Mouse (Mus musculus) fibroblast of lung, adult 2 months (primary cell): ENCODE measurements around the gene Rnase2b.
"Not testable (repeated sequence)": the region's sequence is repeated elsewhere in the genome, so short reads cannot be mapped to it uniquely, and the experiment has no call there.

Source experiments
- DNase-seq: peaks from one replicate; pipeline ENCODE4 v3.0.0-alpha.2; 2011; ENCODE audit warnings: low read depth

Rnase2b gene

DNA sequence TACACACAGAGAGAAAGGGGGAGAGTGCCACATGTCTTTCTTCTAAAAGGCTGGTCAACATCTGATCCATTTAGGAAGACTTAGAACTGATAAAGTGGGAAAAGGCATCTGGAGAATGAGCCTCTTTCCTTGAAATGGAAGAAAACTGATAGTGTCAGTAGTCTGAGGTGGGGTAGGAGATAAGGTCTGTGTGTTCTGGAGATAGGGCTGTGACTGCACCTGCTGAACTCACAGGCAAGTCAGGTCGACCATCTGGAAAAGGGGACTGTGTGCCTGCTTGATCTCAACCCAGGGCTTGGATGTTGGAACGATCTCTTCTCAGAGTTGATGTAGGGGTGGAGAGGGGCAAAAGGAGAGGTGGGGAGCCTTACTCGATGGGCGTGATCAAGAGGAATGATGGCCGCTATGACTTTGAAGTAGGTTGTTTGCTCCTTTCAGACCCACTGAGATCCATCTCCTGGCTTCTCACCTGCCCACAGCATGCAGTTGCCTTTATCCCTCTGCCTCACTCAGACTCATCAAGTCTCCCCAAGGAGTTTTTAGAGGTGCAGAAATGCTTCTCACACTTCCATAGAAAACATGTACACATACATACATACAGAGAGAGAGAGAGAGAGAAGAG, 9.7 kb upstream of the Rnase2b start:
- DNase-seq = no peak

DNA sequence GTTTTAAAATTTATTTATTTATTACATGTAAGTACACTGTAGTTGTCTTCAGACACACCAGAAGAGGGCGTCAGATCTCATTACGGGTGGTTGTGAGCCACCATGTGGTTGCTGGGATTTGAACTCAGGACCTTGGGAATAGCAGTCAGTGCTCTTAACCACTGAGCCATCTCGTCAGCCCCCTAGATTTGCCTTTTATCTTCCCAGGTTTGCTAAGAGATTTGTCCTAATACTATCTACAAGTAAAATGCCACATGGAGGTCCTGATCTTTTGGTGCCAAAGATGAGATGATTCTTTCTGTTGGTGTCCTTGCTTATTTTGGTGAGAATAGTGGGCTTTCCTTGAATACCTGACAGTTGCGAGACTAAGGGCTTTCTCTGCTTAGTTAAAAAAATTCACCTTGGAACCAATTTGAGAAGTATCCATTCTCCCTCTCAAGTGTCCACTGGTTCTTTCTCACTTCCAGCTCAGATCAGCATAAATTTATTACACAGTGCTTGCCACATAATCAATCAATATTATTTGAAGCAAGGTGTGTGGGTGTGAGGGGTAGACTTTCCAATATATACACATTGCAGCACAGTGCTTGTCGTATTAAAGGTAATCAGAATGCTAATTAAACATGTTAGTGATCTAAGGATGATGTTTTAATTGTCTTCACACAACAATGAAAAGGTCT, 5.9 kb upstream of the Rnase2b start:
- no peak for DNase-seq

DNA sequence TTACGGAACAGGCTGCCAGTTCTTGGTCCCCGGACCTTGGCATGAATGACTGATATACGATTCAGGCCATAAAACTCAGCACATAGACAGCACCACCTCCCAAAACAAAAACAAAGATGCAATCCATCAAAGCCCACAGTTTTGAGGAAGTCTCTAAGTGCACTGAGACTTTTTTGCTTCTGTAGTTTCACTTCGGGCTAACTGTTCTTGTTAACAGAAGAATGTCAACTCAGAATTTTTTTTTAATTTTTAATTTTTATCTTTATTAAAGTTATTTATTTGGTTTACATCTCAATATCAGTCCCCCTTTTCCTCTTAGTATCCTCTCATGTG, 5.4 kb upstream of the Rnase2b start:
- no peak for DNase-seq

DNA sequence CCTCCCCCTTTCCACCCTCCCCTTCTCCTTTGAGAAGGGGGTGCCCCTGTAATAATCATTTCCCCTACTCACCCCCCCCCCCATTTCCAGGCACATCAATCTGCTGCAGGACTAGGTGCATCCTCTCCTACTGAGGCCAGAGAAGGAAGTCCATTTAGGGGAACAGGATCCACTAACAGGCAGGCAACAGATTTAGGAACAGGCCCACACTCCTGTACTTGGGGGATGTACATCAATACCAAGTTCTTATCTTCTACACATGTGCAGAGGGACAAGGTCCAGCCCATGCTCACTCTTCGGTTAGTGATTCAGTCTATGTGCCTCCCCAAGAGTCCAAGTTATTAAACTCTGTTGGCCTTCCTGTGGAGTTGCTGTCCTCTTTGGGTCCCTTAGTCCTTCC, 5.0 kb upstream of the Rnase2b start:
- no peak for DNase-seq

DNA sequence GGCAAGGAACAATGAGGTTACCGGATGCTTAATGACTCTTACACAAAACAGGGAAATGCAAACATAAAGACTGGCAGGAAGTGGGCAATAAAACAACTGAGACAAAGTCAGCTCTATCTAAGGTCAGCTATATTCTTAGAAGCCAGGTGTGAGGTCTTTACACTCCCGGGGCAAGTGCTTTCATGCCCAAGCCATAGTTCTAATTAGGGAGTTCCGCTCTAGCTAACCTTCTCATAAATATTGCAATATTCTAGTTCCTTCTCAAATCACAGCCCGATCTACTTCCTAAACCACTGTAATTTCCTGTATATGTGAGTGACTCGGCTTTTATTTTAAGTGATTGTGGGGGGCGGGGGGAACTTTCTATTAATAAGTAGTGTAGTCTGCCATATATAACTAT, 1.3 kb downstream of the Rnase2b start:
- not testable (repeated sequence) for DNase-seq

DNA sequence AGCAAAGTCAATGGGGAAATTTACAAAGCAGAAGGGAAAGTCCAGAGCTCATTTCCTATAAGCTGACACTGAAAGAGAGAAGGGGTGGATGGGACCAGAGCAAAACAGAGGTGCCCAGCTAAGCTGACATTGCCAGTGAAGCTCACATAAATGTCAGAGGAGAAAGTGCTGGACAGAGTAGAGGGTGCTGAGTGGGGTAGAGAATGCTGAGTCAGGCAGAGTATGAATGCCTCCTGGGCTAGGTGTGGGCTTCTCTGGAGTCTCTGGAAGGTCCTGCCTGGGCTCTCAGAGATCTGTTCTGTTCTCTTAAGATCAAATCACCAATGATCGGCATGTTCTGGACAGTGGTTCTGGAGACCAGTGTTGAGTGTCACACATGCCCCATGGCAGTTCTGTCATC, 3.4 kb downstream of the Rnase2b start:
- no peak for DNase-seq

DNA sequence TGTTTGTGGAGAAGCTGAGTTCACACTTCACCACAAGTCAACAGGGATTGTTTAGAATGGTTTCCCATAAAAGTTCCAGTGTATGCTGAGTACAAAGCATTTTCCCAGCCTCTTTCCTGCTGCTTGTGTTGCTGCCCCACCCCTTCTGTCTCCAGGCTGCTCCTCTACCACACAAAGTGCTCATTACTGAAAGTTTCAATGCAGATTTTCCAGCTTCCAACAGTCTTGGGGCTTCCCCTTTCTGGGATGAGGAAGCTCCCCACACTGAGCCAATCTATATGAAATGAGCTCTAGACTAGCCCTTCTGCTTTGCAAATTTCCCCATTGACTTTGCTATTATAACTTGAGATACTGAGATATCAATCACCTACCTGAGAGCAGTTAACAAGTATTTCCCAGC, 4.0 kb downstream of the Rnase2b start:
- DNase-seq = no peak

DNA sequence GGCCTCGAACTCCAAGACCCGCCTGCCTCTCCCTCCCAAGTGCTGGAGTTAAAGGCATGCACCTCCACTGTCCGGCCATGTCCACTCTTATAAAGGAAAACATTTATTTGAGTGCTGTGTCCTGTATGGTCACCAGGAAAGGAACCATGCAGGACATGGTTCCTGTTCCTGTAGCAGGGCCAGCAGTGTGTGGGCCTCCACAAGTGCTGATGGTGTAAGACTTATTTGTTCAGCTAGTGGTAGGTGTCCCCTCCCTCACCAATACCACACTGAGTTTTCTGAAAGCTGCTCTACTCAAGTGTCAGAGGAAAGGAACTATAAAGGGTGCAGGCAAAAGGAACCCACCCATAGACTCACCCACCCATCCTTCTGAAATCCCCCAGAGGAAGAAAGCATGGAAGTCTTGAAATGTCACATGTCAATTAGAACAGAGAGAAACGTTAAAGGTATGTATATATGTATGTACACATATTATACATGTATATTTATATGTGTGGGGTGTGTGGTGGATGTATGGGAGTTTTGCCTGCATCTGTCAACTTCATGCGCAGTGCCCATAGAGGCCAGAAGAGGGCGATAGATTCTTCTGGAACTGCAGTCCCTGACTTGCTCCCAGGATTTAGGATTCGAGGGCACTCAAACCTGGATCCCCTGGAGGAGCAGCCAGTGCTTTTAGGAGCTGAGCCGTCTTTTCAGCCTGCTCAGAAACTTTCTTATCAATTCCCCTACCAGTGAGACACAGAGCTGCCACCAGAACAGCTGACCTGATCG, 10.2 kb downstream of the Rnase2b start:
- DNase-seq = not testable (repeated sequence)

DNA sequence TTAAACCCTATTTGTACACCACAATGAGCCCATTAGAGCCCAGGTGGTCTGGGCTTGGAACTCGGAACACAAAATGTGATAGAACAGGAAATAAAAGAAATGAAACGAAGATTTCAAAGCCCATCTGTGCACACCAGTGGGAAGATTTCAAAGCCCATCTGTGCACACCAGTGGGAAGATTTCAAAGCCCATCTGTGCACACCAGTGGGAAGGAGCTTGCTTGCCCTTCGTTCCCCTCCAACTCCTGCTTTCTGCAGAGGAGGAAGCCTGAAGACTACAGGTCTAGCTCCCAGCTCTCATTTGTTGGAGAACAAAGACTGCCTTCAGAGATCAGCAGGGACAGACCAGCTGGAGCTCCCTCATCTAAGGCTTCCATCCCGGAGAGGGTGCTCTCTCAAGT, 10.9 kb downstream of the Rnase2b start:
- not testable (repeated sequence) for DNase-seq

DNA sequence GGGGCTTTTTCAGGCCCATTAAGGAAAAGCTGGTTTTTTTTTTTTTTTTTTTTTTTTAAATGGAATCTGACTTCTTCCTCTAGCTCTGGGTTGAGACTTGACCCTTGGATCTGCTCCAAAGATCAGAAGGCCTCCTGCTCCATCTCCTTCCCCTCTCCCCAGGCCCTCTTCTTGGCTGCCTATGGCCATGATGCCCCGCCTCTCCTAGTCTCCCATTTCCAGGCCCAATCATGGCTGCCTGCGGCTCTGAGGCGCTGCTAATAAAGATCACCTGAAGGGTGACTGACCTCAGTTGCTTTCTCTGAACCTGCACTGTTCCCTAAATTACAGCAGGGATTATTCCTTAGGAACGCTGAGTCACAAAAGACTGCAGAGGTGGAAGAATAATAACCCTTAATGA, 11.8 kb downstream of the Rnase2b start:
- no peak for DNase-seq

DNA sequence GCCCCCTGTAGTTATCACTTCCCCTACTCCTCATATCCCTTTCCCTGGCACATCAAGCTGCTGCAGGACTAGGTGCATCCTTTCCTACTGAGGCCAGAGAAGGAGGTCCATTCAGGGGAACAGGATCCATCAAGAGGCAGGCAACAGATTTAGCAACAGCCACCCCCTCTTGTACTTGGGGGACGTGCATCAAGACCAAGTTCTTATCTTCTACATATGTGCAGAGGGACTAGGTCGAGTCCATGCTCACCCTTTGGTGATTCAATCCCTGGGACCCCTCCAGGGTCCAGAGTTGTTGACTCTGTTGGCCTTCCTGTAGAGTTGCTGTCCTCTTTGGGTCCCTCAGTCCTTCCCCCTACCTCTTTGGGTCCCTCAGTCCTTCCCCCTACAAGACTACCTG, 19.0 kb downstream of the Rnase2b start:
- DNase-seq = not testable (repeated sequence)

DNA sequence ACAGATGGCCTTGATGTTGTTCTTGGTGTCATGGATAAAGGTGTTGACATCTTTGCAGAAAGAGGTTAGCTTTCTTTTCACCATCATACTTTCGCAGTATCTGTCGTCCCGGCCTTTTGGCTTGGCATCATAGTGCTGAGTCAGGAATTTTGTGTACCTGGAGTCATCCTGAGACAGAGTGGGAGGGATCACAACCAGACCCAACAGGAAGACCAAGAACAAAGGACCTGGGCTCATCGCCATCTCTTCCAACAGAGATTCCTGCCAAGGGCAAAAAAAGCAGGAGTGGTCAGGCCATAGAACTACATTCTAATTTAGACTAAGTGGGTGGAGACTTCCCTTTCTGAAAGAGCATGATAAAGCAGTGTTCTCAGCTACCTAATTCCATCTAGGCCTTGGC, 33.6 kb downstream of the Rnase2b start:
- DNase-seq = no peak

DNA sequence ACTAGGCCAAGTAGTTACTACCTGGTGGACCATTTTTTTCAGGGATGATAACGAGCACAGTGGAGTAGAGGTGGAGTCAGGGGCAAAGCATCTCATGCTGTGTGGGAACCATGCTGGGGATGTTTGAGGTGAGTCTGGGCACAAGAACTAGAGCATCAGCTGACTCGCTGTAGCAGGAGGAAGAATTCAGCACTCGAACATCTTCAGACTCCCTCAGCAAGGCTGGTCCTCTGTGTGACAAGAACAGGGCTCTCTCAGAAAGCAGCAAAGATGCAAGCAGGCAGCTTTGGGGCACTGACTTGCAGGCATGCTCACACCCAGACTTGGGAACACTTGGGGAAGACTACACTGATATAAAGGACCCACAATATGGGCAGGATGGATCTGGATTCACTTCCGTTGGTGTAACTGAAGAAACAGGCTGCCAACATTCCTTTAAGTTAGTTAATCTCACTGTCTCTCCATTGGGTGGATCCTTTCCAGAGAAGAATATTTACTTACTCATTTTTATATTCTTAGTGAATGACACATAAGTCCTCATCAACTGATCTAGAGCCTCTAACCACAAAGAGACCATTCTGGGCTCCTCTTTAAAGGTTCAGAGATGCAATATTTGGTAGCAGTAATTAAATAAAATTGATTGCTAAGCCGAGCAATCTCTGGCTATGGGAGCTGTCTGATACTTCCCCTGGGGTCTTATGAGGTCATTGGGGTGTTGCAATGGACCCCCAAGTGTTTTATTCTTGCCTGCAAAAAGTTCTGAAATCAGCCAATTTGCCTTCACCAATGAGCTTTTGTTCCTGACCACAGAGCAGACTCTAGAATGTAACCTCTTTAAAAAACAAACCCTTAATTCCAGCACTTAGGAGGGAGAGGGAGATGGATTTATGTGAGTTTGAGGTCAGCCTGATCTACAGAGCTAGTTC, 37.3 kb downstream of the Rnase2b start, which contains the start of gene Ang2:
Gene Ang2 (minus strand): TSS at position 51 of the 926 bp plus-strand sequence.
- peak; percentile 21 for DNase-seq

DNA sequence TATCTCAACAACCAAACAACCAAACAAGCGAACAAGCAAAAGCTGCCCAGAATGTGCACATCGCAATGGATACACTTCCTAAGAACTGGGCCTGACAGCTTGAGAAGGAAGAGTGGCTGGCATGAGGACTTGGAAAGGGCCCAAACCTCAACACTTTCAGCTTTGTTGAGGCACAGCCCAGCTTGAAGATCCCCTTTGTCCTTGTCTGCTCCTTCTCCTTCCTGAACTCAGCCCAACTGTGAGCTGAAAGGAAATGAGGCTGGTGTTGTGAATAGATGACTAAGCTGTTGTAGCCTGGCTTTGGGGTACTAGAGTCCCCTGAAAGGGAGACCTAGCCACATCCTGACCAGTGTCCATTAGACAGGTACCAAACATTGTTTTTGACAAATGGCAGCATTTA, 38.0 kb downstream of the Rnase2b start:
- DNase-seq = peak; percentile 22

DNA sequence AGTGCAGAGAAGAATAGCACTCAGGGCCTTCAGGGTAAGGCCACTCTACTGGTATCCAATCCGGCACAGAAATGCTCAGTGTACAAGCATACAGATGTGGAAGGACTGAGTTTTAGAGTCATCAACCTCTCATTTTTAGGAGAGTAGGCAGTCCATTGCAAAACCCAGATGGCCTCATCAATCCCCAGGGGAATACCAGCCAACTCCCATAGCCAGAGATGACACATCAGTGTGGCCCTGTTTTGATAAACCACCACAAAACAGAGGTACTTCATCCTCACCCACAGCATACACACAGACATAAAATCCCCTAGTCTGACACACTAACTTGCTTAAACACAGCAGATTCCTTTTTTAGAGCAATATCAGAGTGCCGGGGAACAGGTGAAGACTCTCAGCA, 38.4 kb downstream of the Rnase2b start:
- DNase-seq = no peak

DNA sequence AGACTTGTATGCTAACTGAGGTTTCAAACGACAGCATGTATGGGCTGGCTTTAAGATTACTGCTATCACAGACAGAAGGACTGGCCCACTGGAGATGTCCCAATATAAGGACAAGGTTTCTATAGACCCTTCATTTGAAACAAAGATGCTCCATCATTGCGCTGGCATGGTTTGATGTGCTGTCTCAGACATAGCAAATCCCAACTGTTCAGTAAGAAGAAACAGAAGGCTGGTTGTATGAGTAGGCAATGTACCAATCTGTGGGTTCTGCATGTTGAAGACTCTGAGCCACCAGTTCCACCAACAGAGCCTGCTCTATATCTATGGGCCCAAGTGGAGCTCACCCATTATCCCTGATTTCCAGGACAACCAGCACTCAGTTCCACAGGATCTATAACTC, 41.1 kb downstream of the Rnase2b start, which contains the start of gene Ear14:
Gene Ear14 (plus strand): TSS at position 277 of the 400 bp plus-strand sequence.
- DNase-seq = no peak
